Mouse (Mus musculus) activated CD4-positive, CD25-positive, alpha-beta regulatory T cell, adult 4 months (primary cell): Measurements from ENCODE around the gene Fat3. TPM values are rescaled to one million over a fixed set of nuclear protein-coding genes. Genes with fewer than 3 reads are reported as not detected.

ENCODE experiments used
- ATAC-seq: one replicate; pipeline ENCODE4 v1.8.0; 2017
- polyA plus RNA-seq, 2 experiments: library from polyadenylated mRNA; unstranded; fragments of 100-300 nt; shearing (Covaris generic); gene quantifications; one replicate each; pipeline ENCODE4 v1.2.1; 2017

Fat3 gene
- polyA plus RNA-seq, 2 experiments from 2014 or later: 0.13 to 0.29 TPM

DNA sequence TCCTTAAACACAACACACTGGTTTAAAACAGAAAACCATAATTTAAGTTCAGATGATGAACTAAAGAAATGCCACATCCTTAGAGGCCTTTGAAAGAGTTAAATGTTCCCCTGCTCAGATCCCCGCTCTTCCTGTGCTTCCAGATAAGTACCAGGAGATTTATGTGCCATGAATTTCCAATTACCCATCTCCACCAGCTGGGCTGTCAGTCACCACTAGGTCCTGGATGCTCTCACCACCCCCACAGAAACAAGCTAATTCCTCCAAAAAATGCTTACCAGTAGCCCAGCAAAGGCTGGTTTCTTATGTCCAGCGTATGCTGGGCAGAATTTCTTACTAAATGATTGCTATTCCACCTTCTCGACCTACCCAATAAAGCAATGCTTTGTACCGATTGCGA lies 72.5 kb downstream of the Fat3 start:
- ATAC-seq: no peak

DNA sequence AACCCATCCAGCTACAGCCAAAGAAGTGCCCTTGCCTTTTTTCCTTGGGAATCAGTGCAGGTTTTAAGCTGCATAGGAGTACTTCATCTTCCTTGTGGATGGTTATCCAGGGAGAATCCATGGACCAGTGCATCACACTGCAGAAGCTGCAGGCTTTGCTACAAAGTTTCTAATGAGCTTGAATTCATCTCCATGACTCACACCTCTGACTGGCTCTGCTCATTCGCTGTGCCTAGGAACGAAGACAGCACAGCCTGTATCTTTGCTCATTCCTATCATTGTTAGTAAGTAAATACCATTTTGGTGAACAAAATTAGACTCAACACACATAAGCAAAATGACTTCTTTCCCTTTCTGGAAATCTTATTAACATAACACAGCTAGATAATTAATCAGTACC lies 78.4 kb downstream of the Fat3 start:
- ATAC-seq: no peak

DNA sequence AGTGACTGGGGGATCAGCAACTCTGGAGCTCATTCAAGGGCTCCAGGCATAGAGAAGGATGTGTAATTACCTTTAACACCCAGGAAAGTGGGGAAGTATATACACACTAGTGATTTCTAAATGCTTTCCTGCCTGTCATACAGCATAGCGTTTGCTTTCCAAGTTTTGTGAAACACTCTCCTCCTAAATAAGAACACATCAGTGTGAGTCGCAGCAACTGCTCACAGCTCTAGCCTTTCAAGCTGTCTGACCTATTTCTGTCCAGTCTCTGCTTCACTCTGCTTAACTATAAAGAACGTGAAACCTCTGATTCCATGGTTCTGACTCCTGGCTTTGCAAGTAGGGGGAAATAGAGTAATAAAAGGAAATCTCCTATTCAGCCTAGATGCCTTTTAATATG lies 98.3 kb downstream of the Fat3 start:
- no peak for ATAC-seq

DNA sequence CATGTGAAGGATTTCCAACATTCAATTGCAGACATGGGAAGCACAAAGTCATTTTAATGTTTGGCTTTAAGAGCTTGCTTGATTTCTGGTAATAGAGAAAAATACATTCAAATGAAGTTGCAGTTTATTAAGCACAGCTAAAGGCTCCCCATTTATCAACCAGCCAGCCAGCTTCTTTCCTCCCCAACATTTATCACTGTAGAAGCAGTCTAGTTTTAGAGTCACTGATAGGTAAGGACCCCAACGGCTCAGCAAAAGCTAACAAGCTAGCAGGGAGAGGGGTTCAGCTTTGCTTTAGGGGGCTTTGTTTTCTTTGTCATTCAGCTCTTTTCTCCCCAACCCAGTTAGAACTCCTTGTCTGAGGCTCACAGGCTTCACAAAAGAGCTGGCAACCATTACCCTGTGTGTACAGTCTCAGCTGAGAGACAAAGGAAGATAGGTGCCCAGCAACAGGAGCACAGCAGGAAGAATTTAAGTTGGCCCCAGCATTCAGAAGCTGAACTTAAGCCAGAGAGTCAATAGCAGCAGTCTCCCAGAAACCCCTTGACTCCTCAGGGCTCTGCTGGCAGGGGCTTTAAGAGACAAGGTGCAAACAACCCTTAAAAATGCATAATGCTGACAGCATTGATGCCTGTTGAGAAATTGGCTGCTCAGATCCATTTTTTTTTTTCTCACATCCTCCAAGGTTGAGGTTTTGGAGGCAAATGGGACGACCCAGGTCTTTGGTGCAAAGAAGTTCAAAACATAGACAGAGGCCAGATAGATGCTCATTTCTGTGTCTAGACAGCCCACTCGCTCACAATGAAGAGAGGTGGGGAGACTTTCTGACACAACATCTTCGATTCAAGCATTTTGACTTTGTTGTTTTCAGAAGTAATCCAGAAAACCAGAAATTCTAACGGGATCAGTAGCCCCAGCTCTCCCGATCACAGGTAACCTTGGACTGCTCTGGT lies 102.1 kb downstream of the Fat3 start:
- no peak for ATAC-seq

DNA sequence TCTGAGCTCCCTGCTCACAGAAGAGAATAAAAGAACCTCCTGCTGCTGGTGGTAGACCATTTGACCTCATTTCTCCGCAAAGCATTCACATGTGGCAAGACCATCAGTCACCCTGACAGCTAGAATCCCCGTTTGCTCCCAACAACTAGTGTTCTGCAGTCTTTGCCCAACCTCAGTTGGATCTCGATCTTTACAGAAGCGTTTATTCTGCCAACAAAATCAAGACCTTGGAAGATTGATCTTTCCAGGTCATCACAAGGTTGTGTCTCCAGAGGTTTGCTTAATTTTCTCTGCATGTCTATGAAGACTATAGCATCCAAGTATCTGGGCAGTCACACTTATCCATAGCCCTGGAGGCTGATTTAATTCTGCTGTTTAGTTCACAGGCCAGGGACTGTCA lies 111.9 kb downstream of the Fat3 start:
- ATAC-seq: no peak

DNA sequence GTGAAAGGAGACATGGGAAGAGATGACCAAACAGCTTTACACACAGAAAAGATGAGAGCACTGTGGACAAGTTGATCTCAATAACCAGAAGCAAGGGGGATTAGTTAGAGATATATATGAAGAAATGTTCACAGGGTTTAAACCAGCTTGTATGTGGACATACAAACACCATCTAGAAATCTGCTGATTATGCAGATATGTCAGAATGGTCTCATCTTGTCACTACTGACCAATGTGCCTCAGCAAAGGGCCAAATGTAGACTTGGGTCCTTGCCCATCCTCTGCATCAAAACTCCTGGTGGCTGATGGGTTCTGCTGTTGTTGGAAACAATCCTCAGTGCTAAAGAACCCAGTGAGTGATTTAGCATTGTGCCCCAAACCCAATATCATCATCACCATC lies 113.6 kb downstream of the Fat3 start:
- no peak for ATAC-seq

DNA sequence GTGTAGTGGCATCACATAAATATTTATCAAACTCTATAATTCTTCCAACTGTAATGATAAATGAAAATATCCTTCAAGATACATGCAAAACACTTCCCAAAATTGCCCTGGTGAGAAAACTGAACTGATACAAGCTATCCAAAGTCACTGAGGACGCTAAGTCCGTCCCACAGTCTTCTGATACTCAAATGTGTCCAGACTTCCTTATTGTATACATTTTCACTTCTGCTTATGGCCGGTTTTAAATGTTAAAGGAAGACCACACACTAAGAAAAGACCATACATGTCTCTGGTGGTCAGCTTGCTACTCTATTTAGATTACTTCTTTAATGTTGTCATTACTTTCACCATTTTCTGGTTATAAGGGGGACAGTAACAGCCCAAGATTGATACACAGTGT lies 137.4 kb downstream of the Fat3 start:
- no peak for ATAC-seq

DNA sequence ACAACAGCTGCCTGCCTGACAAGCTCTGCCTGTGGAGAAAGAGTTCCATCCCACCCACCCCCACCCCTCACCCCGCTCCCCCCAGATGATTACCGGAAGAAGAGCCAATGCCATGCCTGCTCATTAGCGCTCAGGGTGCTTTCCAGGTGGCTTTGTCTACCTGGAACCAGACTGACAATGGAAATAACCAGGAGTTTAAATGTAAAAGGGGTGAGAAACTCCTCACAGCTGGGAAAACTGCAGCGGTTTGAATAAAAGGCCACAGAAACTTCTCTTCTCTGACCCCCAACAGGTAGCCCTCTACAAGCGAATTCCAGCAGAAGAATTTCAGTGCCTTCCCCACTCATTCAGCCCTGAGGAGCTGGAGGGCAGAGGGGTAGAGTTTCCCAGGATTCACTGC lies 139.3 kb downstream of the Fat3 start:
- no peak for ATAC-seq

DNA sequence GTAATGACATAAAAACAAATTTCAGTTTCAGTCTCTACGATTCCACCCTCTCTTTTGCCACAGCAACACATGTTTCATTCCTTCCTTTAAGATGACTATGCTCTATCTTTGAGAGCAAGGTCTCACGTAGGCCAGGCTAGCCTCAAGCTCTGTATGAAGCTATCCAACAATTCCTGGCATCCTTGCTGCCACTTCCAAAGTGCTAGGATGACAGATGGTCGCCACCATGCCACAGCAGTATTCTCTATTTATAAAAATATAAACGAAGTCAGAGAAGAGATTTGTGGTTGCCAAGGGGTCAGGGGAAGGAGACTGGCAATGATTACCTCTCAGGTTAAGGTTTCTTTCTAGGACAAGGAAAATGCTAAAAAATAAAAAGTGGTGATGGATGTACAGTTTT lies 144.4 kb downstream of the Fat3 start:
- ATAC-seq: no peak

DNA sequence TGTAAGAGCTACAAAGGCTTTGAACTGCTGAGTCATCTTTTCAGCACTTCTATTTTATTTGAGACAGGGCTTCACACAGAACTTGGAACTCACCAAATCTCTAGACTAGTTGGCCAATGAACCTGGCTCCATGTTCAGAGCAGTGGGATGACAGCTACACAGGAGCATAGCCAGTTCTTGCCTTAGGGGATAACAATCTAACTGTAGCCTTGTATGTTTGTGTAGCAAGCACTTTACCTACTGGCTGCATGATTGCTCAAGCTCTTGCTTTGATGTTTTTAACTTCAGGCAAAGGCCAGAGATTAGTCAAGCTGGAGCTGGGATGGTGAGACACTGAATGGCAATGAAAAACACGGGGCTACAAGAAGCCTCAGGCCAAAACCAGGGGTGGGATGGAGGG lies 146.2 kb downstream of the Fat3 start:
- ATAC-seq: no peak

DNA sequence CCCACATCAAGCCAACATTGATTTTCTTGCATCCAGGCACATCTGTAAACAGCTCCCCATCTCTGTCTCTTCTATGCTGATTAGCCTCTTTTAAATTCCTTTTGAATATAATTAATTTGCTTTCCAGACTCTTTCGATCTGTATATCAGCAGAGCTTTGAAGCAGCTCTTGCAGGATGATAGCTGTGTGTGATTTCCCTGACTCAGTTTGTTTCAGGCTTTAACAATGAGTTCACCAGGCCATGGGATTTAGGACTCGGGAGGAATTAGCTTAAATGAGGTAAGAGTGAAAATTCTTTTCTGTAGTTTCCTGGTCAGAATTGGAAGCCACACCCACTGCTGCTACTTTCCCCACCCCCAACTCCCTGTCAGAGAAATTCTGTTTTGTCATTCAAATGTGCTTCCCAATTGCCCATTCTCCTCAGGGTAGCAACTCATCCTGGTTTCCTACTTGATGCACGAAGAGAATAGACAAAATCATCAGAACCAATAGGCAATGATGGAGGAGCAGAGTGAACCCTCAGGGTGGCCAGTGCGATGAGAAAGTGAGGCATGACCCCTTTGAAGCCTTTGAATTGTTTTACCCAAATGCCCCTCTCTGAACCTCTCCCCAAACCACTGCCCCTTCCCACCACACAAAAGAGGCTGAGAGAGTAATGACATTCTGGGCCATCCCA lies 147.9 kb downstream of the Fat3 start:
- no peak for ATAC-seq

DNA sequence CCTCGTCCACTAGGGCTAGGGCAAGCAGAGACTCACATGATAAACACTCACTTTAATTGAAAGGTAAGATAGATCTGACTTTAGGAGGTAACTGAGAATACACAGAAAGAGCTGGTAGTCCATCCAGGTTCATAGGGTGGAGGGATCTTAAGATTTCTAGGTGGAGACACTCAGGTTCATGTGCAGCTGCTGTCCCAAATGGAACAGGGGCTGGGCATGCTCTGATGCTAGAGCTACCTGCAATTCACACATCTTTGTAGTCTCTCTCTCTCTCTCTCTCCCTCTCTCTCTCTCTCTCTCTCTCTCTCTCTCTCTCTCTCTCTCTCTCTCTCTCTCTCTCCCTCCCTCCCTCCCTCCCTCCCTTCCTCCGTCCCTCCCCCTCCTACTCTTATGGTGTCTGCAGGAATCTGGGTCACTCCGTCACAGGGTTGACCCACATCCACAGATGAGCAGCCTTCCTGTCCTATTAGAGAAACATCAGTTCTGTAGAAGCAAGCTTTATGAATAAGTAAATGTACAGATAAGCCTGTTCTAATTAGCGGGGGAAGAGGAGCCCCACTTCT lies 148.5 kb downstream of the Fat3 start:
- no peak for ATAC-seq

DNA sequence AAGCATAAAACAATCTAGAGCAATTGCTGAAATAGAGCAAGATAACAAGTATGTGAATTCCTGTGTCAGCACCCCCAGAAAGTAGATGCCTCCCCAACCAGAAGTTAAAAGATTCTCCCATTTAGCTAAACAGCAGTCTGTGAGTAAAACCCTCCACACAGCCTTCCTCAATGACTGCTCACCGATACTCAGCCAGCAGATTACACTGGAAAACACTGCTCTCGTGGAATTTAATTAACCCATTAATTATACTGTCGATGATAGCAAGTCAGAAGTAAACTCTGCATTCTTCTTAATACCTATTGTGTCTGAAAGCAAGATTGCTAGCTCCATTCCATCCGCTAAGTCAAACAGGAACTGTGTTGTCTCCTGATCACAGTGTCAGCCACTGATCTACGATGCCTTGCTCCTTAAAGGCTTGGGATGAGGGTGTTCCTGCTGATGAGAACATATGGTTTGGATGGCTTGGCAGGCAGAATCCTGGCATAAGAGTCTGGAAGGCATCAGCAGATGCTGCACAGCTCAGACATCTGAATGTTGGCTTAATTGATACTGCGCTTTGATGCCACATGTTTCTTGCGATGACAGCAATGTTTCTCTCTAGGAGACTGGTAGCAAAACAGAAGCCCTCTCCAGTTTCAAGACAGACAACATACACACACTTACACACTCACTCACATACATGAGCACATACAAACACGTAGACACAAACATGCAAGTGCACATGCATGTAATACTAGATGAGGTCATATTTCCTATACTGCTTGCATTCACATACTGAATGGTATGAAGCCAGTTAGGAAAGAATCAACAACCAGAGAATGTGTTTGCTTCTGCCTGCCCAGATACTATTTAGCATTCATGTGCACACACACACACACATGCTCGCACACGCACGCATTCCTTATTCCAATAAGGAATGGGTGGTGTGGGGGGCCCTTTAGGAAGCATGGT lies 155.9 kb downstream of the Fat3 start:
- no peak for ATAC-seq

DNA sequence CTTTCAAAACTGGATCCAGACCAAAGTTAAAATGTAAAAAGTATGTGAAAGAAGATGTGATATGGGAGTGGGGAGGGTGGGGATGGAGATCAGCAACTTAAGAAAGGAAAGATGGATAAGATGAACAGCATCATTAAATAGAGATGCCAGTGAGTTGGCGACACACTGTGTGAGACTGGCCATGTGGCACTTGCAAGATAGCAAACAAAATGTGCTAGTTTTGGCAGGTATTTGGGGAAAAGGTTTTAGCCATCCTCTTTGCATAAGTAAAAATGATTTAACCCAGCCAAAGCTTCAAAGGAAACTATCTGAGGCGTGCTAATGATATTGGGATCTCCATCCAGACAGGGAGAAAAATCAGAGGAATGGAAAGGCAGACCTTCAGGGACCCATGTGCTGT lies 157.9 kb downstream of the Fat3 start:
- ATAC-seq: no peak

DNA sequence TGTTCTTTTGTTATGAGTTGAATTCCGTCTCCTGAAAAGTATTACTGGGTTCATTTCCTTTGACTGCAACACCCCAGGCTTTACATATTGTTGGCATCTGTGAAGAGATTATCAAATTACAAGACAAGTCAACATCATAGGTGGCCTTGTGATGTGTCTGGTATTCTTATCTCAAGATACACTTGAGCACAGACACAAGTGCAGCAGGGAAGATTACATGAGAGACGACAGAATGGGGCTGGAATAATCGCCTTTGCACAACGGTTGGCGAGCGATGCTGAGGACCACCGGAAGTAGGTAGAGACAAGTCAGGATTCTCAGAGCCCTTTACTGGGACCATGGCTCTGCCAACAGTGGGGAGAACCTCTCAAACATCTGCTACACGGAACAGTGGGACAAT lies 158.5 kb downstream of the Fat3 start:
- ATAC-seq: no peak

DNA sequence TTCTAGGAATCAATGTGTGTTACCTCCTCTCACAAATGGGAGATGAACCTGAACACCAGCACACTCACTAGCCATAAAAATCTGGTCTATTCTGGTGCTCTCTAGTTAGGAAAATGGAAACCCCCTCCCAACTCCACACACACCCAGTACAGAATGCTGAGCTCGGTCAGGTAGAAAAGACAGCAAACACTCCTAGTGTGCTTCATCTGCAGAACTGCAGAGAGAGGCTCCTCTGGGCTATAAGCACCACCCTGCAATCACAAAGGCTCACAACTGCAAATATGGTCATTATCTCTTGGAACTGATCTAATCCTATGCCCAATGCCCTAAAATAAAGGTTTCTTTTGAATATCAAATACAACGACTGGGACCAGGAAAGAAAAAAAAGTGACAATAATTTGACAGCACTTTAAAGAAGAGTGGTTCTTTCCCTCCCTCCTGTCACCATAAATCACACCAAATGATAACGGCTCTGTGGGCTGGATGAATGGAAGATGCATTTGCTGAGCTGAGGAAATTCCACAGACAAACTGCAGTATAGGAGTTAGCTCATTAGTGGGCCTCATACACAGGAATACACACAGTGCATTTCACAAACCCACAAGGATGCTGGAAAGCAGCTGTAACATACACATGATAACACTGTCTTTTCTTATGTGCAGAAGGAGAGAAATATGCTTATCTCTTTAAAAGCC lies 170.6 kb downstream of the Fat3 start:
- no peak for ATAC-seq

DNA sequence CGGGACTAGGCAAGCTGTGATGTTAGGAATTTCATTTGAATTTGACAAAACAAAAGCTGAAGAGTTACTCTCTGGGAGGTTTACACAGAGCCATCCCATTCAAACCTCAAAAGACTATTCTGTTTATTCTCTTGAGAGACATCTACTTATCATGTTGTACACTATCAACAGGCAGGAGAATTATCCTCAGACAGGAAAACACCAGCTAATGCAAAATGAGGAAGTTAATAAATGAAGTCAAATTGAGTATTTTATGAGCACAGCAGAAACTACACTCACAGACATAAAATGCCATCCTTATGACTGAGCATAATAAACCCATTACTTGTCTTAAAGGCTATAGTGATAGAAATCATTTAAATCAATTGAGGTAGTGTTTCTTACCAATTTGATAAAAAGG lies 182.1 kb downstream of the Fat3 start:
- ATAC-seq: no peak

DNA sequence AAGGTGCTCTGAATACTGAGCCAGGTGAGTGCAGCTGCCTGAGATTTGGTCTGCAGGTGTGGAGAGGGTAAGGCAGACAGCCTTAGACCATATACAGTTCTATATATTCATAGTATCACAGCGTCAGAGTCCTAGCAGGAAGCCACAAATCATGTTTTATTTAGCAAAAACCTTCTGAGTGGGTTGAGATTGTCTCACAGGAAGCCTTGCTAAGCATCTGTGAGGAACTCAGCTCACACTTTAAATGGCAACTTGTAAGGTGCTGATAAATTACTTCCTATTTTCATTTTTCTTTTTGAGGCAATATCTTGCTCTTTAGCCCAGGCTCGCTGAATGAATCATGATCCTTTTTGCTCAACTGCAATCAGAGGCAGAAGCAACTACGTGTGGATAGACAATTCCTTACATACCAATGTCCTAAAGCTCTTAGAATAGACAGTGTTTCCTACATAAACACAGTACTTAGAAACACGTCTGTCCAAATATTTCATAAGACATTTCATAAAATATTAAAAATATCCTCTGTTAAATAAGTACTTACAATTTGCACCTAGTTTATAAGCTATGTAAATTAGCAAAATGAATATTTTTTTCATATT lies 188.4 kb downstream of the Fat3 start:
- no peak for ATAC-seq

DNA sequence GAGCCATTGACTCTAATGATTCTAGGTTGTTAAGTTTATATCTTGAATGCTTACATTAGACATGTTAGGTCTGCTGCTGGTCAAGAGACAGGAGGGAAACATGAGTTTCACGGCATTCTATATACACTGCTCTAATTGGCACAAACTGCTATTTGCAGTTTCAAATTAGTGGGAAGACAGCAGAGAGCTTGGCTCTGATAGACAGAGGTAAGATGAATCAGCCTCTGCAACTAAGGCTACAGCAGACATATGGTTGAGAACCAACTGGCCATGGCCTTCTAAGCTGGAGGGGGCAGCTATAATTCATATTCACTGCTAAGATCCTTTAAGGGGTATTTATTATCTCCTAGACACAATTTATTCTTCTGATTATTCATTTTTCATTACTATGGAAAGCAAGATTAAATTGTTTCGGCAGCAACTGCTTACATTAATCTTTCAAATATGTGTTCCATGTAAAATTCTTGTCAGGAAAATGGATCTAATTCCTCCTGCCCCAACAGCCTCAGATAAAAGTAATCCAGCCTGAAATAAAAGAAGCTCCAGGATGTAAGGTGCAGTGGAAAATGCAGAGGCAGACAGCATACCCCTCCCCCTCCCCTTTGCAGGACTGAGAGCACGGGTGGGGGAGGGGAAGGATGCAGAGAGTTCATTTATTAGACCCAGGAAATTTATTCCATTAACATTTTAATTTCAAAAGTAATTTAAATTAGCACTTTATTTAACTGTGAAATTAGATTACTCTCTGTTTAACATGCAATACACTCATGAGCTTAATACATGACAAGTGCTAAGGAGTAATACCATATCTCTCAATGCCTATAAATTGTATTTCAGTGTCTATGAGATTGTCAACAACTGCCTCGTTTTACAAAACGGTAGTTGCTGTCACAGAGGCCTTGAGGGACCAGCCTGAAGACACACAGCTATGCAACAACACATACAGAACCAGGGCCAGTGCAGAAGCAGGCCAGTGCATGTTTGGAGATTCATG lies 189.9 kb downstream of the Fat3 start:
- no peak for ATAC-seq

DNA sequence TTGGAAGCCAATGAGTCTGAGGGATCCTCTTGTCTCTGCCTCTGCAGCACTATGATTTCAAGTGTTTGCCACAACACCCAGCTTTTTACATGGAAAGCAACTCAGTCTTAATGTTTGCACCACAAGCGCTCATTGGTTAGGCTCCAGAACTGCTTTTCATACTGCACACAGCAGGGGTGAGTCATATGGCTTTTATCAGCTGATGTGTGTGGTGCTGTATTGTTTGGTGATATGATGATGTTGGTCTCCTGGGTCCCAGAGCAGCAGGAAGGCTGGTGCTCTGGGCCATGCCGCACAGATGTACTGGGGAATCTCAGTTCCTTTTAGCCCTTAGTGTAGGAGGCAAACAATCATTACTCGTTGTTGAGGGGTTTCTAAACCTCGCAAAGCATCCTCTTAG lies 190.8 kb downstream of the Fat3 start:
- ATAC-seq: no peak
